Mouse (Mus musculus): ENCODE data around the gene Abca7. TPM values are rescaled to one million over a fixed set of nuclear protein-coding genes. Genes with fewer than 3 reads are reported as not detected.

The Abca7 gene
- polyA plus RNA-seq, 1 experiment from 2014 or later, result 3.2 TPM

DNA sequence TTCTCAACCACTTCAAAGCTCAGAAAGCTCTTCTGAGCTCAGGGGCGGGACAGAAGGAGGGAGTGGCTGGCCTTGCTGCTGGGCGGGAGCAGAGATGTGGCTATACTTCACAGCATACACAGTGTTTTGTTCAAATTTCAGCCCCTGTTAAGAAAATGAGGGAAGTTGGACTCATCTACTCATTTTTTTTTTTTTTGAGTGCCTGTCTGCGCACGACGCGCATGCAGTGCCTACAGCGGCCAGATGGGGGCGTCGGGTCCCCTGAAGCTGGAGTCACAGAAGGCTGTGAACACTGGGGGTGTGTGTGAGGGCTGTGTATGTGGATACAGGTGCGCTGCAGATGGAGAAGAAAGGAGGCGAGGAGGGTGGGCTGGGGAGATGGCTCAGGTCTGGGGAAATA, 9.3 kb upstream of the Abca7 start:
- Histone ChIP-seq H3K27me3 (ENCODE audit: control insufficient read depth, insufficient read depth, low read length) (no peaks in the 10 kb centered on the region), H3K27ac (ENCODE audit: low read length) (peak overlapping the region; percentile 98), H3K4me2 (ENCODE audit: low read depth, low read length) (peak overlapping the region; percentile 99), H3K4me3 (ENCODE audit: low read length) (no peak overlapping the region), H3K36me3 (ENCODE audit: control insufficient read depth, insufficient read depth) (peaks cover 13% of the 10 kb centered on the region), H3K9me3 (replicated peaks; ENCODE audit: control insufficient read depth, low read length) (peaks cover 3% of the 10 kb centered on the region), H3K4me1 (ENCODE audit: control insufficient read depth, insufficient read depth, low read length) (peaks cover 46% of the 10 kb centered on the region), H3K9ac (ENCODE audit: low read length) (peak overlapping the region; percentile 95; the same call in 1 of the 2 replicates)
- whole genome bisulfite sequencing, result 8% methylated on average over 11 of the region's 11 CpGs
- no peak for ATAC-seq (replicated peaks; ENCODE audit: extremely low read depth, insufficient read depth, low FRiP score)

- Histone ChIP-seq H3K27me3 (ENCODE audit: control insufficient read depth, insufficient read depth, low read length) (no peaks in the 10 kb centered on the region), H3K27ac (ENCODE audit: low read length) (peak overlapping the region; percentile 98), H3K36me3 (ENCODE audit: control insufficient read depth, insufficient read depth) (peaks cover 23% of the 10 kb centered on the region), H3K4me3 (ENCODE audit: low read length) (peak overlapping the region; percentile 89), H3K9me3 (replicated peaks; ENCODE audit: control insufficient read depth, low read length) (peaks cover 3% of the 10 kb centered on the region), H3K4me2 (ENCODE audit: low read depth, low read length) (peak overlapping the region; percentile 81), H3K9ac (ENCODE audit: low read length) (peak overlapping the region; percentile 95), H3K4me1 (ENCODE audit: control insufficient read depth, insufficient read depth, low read length) (peaks cover 41% of the 10 kb centered on the region)
- whole genome bisulfite sequencing, result 8% methylated on average over 27 of the region's 27 CpGs
- no peak for ATAC-seq (replicated peaks; ENCODE audit: extremely low read depth, insufficient read depth, low FRiP score)
Observed at GRCm38 (mm10) chr10:79987771-79988505, 8.4 kb upstream of the Abca7 start.

DNA sequence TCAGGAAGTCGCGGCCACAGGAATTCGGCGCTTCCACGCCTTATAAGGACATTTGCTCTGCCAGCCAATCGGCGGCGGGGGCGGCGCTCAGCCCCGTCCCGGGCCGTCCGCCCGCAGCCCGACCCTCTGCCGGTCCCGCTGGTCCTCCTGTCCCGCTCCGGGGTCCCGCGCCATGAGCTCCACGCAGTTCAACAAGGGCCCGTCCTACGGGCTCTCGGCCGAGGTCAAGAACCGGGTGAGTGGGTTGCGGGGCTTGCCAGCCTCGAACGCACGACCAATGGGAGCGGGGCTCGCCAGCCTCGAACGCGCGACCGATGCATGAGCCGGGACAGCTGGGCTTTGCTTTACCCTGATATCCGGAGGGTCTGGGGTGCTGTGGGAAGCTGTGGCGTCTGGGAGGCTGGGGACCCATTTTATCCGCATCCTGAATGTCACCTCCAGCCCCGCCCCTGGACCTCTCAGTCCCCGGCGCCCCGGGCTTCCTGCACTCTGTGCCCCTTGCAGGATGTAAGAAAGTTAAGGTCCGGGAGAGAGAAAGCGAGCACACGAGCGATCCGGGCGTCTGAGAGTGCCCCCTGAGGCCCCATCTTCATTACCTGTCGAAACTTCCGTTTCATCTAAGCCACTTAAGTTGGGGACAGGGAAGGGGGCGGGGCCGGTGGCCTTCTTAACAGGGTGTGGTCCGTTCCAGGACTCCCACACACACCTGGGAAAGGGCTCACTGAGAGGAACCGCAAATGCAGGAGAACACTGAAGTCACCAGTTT, 7.6 kb upstream of the Abca7 start, which contains the start of gene Cnn2:
TSS of gene Cnn2 (plus strand) at position 79 of the 766 bp plus-strand sequence.
- Histone ChIP-seq H3K9me3 (replicated peaks; ENCODE audit: control insufficient read depth, low read length) (peaks cover 3% of the 10 kb centered on the region), H3K4me2 (ENCODE audit: low read depth, low read length) (peak within 1 kb of the TSS; percentile 81), H3K27me3 (ENCODE audit: control insufficient read depth, insufficient read depth, low read length) (no peaks in the 10 kb centered on the region), H3K4me3 (ENCODE audit: low read length) (peak within 1 kb of the TSS; percentile 89), H3K4me1 (ENCODE audit: control insufficient read depth, insufficient read depth, low read length) (peaks cover 35% of the 10 kb centered on the region), H3K36me3 (ENCODE audit: control insufficient read depth, insufficient read depth) (peaks cover 31% of the 10 kb centered on the region), H3K9ac (ENCODE audit: low read length) (peak within 1 kb of the TSS; percentile 95), H3K27ac (ENCODE audit: low read length) (peak within 1 kb of the TSS; percentile 98)
- under 1% methylated on average over 59 of the region's 59 CpGs for WGBS
- ATAC-seq (replicated peaks; ENCODE audit: extremely low read depth, insufficient read depth, low FRiP score), result 0 out of 2 replicates have a peak, but pooled peaks have one; percentile 7

DNA sequence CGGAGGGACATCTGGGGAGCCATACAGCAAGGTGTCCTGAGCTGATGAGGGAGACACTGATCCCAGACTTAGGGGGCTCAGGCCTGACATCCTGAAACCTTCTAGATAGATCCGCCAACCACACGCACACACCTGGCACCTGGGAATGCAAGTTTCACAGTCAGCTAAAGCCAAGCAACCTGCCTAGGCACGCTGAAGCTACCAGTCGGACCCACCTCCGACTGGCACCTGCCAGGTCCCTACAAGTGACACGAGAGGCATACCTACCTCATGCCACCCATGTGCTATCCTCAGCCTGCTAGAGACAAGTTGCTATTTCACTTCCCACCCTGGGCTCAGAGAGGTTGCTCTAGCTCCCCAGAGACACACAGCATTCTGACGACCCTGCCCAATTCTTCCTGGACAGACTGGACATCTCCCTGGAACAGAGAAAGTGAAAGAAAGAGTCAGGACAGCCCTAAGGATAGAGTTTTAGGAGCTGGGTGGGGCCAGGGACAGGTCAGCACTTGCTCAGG, 7.0 kb upstream of the Abca7 start:
- Histone ChIP-seq H3K4me3 (ENCODE audit: low read length) (peak overlapping the region; percentile 89), H3K9me3 (replicated peaks; ENCODE audit: control insufficient read depth, low read length) (peaks cover 3% of the 10 kb centered on the region), H3K4me2 (ENCODE audit: low read depth, low read length) (peak overlapping the region; percentile 81), H3K36me3 (ENCODE audit: control insufficient read depth, insufficient read depth) (peaks cover 31% of the 10 kb centered on the region), H3K27me3 (ENCODE audit: control insufficient read depth, insufficient read depth, low read length) (no peaks in the 10 kb centered on the region), H3K4me1 (ENCODE audit: control insufficient read depth, insufficient read depth, low read length) (peaks cover 38% of the 10 kb centered on the region), H3K27ac (ENCODE audit: low read length) (peak overlapping the region; percentile 98), H3K9ac (ENCODE audit: low read length) (peak overlapping the region; percentile 95)
- 24% methylated on average over 8 of the region's 8 CpGs for WGBS
- ATAC-seq (replicated peaks; ENCODE audit: extremely low read depth, insufficient read depth, low FRiP score), result no peak

DNA sequence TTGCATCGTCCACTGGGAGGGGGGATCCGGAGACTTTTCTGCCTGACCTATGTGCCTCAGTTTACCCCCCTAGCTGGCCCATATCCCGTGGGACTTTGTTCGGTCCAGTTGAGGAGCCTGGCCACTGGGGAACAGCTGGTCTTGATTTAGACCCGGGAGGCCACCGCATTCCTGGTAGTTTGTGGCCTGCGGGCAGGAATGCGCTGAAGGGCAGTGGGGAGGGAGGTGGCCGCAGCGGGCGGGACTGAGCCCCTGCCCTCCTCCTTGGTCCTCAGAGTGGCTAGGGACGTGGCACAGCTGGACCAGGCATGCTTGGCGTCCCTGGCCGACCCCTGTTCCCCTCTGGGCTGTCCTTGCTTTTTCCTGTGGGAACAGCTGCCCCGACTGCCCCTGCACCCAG, 6.4 kb upstream of the Abca7 start:
- H3K4me2 ChIP-seq (ENCODE audit: low read depth, low read length), result peak overlapping the region; percentile 81
- H3K9ac ChIP-seq (ENCODE audit: low read length), result peak overlapping the region; percentile 95
- peak overlapping the region; percentile 98; the same call in 1 of the 2 replicates for H3K27ac ChIP-seq (ENCODE audit: low read length)
- peaks cover 34% of the 10 kb centered on the region for H3K36me3 ChIP-seq (ENCODE audit: control insufficient read depth, insufficient read depth)
- ATAC-seq (replicated peaks; ENCODE audit: extremely low read depth, insufficient read depth, low FRiP score), result no peak
- H3K4me3 ChIP-seq (ENCODE audit: low read length), result peak overlapping the region; percentile 89
- H3K9me3 ChIP-seq (replicated peaks; ENCODE audit: control insufficient read depth, low read length), result peaks cover 3% of the 10 kb centered on the region
- H3K4me1 ChIP-seq (ENCODE audit: control insufficient read depth, insufficient read depth, low read length), result peaks cover 39% of the 10 kb centered on the region
- 10% methylated on average over 15 of the region's 15 CpGs for WGBS
- no peaks in the 10 kb centered on the region for H3K27me3 ChIP-seq (ENCODE audit: control insufficient read depth, insufficient read depth, low read length)

DNA sequence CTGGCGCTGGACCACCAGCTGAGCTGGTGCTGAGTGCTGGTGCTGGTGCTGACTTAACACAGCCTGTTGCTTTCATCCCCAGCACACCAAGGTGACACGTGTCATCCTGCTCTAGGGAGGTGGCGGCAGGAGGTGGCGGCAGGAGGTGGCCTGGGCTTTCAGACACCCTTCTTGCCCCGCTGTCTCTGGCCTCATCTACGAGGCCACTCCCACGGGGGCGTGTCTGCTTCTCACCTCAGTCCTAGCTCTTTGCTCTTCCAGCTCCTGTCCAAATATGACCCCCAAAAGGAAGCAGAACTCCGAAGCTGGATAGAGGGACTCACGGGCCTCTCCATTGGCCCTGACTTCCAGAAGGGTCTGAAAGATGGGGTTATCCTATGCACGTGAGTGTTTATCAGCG, 5.2 kb upstream of the Abca7 start:
- 74% methylated on average over 12 of the region's 12 CpGs for WGBS
- Histone ChIP-seq H3K4me3 (ENCODE audit: low read length) (no peak overlapping the region), H3K9ac (ENCODE audit: low read length) (no peak overlapping the region), H3K9me3 (replicated peaks; ENCODE audit: control insufficient read depth, low read length) (peaks cover 3% of the 10 kb centered on the region), H3K36me3 (ENCODE audit: control insufficient read depth, insufficient read depth) (peaks cover 37% of the 10 kb centered on the region), H3K4me2 (ENCODE audit: low read depth, low read length) (no peak overlapping the region), H3K4me1 (ENCODE audit: control insufficient read depth, insufficient read depth, low read length) (peaks cover 37% of the 10 kb centered on the region), H3K27me3 (ENCODE audit: control insufficient read depth, insufficient read depth, low read length) (no peaks in the 10 kb centered on the region), H3K27ac (ENCODE audit: low read length) (no peak overlapping the region)
- no peak for ATAC-seq (replicated peaks; ENCODE audit: extremely low read depth, insufficient read depth, low FRiP score)

DNA sequence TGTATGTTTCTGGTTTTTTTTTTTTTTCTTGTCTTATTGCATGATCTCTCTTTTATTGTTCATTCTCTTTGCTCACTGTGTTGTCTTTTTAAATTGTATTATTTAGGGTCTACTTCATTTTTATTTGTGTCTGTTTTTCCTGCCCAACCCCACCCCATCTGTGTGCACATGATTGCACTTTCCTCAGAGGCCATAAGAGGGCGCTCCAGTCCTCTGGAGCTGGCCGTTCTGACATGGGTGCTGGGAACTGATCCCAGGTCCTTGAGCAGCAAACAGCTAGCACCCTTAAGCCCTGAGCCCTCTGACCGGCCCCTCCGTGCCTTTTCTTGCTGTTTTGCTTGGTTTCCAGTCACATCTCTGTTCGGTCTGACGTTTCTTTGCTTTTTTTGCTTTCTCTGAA, 4.7 kb upstream of the Abca7 start:
- Histone ChIP-seq H3K9me3 (replicated peaks; ENCODE audit: control insufficient read depth, low read length) (peaks cover 3% of the 10 kb centered on the region), H3K4me2 (ENCODE audit: low read depth, low read length) (no peak overlapping the region), H3K27me3 (ENCODE audit: control insufficient read depth, insufficient read depth, low read length) (no peaks in the 10 kb centered on the region), H3K36me3 (ENCODE audit: control insufficient read depth, insufficient read depth) (peaks cover 37% of the 10 kb centered on the region), H3K4me1 (ENCODE audit: control insufficient read depth, insufficient read depth, low read length) (peaks cover 32% of the 10 kb centered on the region), H3K27ac (ENCODE audit: low read length) (no peak overlapping the region), H3K4me3 (ENCODE audit: low read length) (no peak overlapping the region), H3K9ac (ENCODE audit: low read length) (no peak overlapping the region)
- 82% methylated on average over 6 of the region's 6 CpGs for WGBS
- no peak for ATAC-seq (replicated peaks; ENCODE audit: extremely low read depth, insufficient read depth, low FRiP score)

DNA sequence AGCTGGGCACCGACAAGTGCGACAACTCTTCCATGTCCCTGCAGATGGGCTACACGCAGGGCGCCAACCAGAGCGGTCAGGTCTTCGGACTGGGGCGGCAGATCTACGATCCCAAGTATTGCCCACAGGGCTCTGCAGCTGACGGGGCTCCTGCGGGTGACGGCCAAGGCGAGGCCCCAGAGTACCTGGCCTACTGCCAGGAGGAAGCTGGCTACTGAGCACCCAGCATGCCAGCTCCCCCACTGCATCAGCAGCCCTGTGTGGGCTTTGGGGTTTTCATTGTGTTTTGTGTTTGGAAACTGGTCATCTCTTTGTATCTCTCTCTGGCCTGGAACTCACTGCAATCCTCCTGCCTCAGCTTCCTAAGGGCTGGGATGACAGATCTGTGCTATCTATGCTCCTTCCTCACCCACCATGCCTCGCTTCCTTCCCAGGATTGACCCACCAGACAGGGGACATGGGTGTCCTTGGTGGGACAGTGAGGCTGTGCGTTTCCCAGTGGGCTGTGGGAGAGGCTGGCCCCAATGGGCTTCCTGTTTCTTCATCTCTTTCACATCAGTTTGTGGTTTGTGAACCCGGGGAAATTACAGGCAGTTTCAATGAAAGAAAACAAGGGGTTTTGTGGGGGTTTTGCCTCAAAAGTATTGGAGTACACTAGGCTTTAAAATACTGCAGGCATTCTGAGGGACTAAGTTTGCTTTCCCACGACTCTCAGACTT, 1.7 kb upstream of the Abca7 start:
- ATAC-seq (replicated peaks; ENCODE audit: extremely low read depth, insufficient read depth, low FRiP score), result no peak
- Histone ChIP-seq H3K4me3 (ENCODE audit: low read length) (no peak overlapping the region), H3K27ac (ENCODE audit: low read length) (peak overlapping the region; percentile 30; the same call in 1 of the 2 replicates), H3K36me3 (ENCODE audit: control insufficient read depth, insufficient read depth) (peaks cover 37% of the 10 kb centered on the region), H3K27me3 (ENCODE audit: control insufficient read depth, insufficient read depth, low read length) (no peaks in the 10 kb centered on the region), H3K9ac (ENCODE audit: low read length) (no peak overlapping the region), H3K9me3 (replicated peaks; ENCODE audit: control insufficient read depth, low read length) (peaks cover 3% of the 10 kb centered on the region), H3K4me1 (ENCODE audit: control insufficient read depth, insufficient read depth, low read length) (peaks cover 21% of the 10 kb centered on the region), H3K4me2 (ENCODE audit: low read depth, low read length) (no peak overlapping the region)
- 70% methylated on average over 16 of the region's 16 CpGs for WGBS

All from heart, embryonic 16.5 days (tissue).